Mouse (Mus musculus) heart, postnatal 10 days (tissue): ENCODE measurements around the gene Srf. TPM values are rescaled to one million over a fixed set of nuclear protein-coding genes. Genes with fewer than 3 reads are reported as not detected.
"Not testable (repeated sequence)": the region's sequence is repeated elsewhere in the genome, so short reads cannot be mapped to it uniquely, and the experiment has no call there.

Source experiments
- DNase-seq, 2 experiments: peaks; one replicate each; pipeline ENCODE4 v3.0.0; 2021
- intact Hi-C: fragments of 180-260 bp; cut with DNase I; formaldehyde crosslinking; loops from one replicate; pipeline ENCODE4 v1.15.1; 2025
- total RNA-seq, 2 experiments: library from RNA; stranded (reverse); gene quantifications; 2 replicates each; pipeline ENCODE4 v1.2.3; 2021

The Srf gene
- total RNA-seq, 2 experiments from 2014 or later: 129 to 134 TPM

DNA sequence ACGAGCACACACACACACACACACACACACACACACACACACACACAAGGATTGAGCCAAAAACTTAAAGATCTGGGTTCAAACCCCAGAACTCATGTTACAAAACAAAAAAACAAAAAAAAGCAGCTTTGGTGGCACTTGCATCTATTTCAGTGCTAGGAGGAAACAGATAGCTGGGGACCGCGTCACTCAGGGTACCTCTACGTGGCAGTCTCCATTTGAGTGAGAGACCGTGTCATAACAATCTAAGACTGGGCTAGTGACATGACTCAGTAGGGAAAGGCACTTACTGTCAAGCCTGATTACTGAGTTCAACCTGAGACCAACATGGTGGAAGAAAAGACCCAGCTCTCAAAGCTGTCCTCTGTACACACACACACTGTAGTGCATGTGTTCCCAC lies 2.2 kb upstream of the Srf start:
- intact Hi-C loops: loop anchor here (5.0 to 10.0 kb wide), 2 partner anchors 79 to 147 kb away; partner anchors contain the start of gene Ppp2r5d
- no peak for DNase-seq

DNA sequence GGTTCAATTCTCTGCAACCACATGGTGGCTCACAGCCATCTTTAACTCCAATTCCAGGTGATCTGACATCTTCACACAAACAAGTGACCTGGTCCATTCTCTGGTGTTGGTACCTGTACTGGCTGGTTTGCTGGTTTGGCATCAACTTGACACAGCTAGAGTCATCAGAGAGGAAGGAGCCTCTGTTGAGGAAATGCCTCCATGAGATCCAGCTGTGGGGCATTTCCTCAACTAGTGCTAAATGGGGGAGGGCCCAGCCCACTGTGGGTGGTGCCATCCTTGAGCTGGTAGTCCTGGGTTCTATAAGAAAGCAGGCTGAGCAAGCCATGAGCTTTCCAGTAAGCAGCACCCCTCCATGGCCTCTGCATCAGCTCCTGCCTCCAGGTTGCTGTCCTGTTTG lies 1.3 kb upstream of the Srf start:
- intact Hi-C loops: loop anchor here (5.0 to 10.0 kb wide), 2 partner anchors 80 to 147 kb away; partner anchors contain the start of gene Ppp2r5d
- not testable (repeated sequence) for DNase-seq

DNA sequence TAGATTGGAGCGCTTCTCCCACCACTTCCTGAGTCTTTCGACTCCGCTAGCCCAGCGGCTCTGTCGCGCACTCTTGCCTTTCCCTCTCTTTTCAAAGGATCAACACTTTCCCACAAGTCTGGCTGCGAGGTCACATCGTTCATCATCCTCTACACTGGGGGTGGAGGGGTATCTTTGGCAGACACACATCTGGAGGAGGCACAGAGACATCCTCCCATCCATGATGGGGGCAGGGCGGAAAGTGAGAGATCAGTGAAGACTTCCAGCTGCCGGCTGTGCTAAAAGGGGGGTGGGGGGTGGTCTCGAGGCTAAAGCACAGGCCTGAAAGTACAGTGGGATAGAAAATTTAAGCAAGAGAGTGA lies 590 bp upstream of the Srf start:
- intact Hi-C loops: loop anchor here (5.0 to 10.0 kb wide), 2 partner anchors 81 to 148 kb away; partner anchors contain the start of gene Ppp2r5d
- DNase-seq: no peak

DNA sequence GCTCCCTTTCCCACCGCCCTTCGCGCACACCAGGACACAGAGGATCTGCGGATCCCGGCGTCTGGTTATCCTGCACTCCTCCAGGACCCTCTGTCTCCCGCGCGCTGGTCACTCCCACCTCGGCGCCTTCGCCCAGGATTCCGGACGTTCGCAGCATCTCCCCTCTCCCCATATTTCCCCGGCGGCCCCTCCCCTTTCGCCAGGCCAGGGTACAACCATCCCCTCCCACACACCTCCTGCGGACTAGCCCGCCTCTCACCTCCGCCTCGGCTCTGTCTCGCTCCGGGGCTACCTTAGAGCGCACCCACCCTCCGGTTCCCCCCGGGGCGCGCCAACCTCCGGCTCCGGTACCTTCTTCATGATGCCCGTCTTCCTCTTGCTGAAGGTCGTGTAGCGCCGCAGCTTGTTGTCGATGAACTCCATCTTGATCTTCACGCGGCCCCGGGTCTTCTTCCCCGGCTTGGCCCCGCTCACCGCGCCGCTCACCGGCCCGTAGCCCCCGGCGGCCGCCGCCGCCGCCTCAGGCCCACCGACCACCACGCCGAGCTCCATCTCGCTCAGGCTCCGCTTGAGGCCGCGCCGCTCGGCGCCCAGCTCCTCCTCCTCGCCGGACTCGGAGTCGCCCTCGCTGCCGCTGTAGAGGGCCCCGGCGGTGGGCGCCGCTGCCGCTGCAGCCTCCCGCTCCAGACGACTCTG lies 850 bp downstream of the Srf start:
- intact Hi-C loops: loop anchor here (5.0 to 10.0 kb wide), 2 partner anchors 82 to 150 kb away; partner anchors contain the start of gene Ppp2r5d
- peak in 1 of 2 experiments; percentile 70 for DNase-seq

DNA sequence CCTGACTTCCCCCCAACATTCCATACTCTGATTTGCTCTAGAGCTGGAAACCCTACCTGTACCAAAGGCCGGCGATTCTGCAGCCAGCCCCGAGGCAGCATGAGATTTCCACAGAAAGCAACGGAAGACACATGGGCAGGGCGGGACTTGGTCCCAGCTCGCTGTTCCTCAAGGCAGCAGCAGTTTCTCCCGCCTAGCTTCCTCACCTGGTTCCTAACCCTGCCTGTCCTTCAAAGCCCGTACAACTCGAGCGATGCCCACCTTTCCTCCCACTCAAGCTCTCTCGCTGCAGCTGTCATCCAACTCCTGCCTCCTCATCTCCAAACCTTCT lies 1.4 kb downstream of the Srf start:
- intact Hi-C loops: loop anchor here (10.0 kb wide), 1 partner anchor 150 kb away; the partner anchor contains the start of gene Ppp2r5d
- peak; percentile 56 to 59 for DNase-seq

DNA sequence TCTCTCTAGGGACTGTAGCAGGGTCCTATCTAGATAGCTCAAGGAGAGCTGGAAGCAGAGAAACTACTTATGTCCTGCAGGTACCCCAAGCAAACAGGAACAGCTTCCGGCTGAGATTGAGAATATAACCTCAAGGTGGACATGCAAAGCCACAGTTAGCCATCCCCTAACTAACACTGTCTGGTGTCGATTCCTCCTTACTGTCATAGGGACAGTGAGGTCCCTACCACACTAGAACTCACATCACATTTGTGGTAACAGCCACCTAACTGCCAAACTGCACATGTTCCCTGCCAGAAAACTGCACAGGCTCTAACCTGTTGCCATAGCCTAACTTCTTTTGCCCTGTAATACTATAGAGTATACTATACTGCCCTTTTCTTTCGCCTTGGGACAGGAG lies 2.0 kb downstream of the Srf start:
- intact Hi-C loops: loop anchor here (10.0 kb wide), 1 partner anchor 151 kb away; the partner anchor contains the start of gene Ppp2r5d
- DNase-seq: peak in 1 of 2 experiments; percentile 45

DNA sequence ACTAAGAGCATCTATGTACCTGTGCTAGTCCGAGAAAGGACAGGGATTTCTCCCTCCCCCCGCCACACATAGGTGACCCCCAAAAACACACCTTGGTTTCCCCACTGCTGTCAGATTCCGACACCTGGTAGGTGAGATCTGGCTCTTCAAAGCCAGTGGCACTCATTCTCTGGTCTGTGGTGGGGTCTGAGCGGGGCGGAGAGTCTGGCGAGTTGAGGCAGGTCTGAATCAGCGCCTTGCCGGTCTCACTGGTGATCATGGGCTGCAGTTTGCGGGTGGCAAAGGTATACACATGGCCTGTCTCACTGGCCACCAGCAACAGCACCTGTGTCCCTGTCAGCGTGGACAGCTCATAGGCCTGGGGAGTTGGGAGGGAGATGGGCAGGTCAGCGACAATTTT lies 2.5 kb downstream of the Srf start:
- intact Hi-C loops: loop anchor here (10.0 kb wide), 1 partner anchor 151 kb away; the partner anchor contains the start of gene Ppp2r5d
- DNase-seq: peak in 1 of 2 experiments; percentile 47

DNA sequence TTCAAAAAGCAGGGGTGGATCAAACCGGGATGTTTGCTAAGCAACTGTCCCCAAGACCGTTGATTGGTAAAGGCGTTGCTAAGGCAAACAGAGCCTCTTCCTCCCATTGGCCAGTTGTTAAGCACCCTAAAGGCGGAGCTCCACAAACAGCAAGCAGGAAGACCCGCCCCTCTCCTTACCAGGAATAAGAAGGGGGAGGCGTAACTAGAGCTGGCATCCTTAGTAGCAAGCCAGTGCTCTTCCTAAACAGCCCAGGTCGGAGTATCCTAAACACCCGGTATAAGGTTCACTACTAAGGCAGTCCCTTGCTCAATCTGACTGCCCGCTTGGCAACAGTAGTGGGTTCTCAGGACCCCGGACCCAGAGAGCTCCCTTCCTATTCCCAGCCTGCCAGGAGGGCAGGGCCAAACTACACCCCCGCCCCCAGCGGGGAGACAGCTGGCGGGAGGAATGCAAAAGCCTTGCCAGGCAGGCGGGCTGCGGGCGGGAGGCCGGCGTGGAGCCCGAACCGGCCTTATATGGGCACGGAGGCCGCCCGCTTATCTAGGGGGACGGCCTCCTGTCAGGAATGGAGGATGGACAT lies 3.0 kb downstream of the Srf start:
- DNase-seq: peak; percentile 96
- intact Hi-C loops: loop anchor here (10.0 kb wide), 1 partner anchor 152 kb away; the partner anchor contains the start of gene Ppp2r5d

DNA sequence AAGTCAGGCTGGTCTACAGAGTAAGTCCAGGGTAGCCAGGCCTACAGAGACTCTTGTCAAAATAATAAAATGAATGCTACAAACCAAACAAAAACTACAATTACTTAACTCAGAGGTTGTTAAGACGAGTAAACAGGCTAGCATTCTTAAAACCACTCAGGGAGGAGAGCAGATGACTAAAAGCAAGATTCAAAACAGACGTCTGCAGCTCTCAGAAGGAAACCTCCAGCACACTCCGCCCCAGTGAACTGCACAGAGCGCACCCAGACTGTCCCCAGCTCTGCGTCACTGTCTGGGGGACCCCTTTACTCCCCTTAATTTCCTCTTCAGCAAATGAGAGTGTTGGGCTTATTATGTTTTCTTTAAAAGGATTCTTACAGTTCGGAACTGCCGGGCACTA lies 3.8 kb downstream of the Srf start:
- no peak for DNase-seq
- intact Hi-C loops: loop anchor here (10.0 kb wide), 1 partner anchor 153 kb away; the partner anchor contains the start of gene Ppp2r5d

DNA sequence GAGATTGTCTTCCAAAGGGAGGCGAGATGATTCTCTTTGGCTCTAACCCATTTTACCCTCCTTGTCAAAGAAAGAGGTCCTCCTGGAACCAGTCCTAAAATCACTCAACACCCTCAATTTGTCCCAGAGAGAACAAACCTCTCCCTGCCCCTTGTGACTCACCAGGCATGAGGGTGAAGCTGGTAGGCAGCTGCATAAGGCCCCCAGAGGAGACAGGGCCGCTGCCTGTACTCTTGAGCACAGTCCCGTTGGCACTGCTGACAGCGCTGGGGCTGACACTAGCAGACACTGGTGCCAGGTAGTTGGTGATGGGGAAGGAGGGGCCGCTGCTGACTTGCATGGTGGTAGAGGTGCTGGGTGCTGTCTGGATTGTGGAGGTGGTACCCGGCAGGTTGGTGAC lies 4.6 kb downstream of the Srf start:
- DNase-seq: peak; percentile 41 to 56

DNA sequence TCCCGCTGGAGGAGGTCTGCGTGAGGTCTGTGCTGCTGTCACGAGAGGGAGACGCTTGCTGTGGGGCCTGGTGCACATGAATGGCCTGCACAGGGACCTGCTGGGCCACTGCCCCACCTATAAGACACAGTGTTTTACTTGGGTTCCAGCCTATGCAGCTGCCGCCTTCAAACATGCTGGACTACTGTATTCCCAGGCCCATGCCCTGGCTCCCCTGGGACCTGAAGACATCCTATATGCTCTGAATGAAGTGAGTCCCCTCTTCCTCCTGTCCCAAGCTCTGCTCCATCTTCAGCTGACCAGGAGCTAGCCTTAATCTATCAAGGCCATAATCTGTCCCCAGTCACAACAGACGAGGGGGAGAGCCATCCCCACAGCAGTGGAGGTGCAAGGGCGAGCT lies 5.1 kb downstream of the Srf start:
- DNase-seq: no peak
- intact Hi-C loops: loop anchor here (2.0 to 10.0 kb wide), 2 partner anchors 22 to 154 kb away; partner anchors contain the start of gene Ppp2r5d

More for the DNA sequence above, 4.6 kb downstream of the Srf start:
- intact Hi-C loops: loop anchor here (2.0 to 10.0 kb wide), 2 partner anchors 23 to 153 kb away; partner anchors contain the start of gene Ppp2r5d

DNA sequence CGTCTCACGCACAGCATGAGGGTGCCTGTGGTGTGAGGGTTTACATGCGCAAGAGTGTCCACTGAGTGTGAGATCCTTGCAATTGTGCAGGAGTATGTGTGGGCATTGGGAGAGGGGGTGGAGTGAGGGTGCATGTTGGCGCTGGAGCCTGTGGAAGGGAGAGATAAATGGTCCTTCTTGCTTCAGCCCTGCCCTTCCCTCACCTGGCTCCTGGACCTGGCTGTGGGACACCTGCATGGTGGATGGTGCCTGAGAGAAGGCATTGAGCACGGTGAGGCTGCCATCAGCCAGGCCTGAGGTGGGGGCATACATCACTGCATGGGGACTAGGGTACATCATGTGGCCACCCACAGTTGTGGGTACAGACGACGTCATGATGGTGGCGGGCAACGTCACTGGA lies 6.3 kb downstream of the Srf start:
- no peak for DNase-seq
- intact Hi-C loops: loop anchor here (2.0 to 10.0 kb wide), 2 partner anchors 21 to 155 kb away; partner anchors contain the start of gene Ppp2r5d

DNA sequence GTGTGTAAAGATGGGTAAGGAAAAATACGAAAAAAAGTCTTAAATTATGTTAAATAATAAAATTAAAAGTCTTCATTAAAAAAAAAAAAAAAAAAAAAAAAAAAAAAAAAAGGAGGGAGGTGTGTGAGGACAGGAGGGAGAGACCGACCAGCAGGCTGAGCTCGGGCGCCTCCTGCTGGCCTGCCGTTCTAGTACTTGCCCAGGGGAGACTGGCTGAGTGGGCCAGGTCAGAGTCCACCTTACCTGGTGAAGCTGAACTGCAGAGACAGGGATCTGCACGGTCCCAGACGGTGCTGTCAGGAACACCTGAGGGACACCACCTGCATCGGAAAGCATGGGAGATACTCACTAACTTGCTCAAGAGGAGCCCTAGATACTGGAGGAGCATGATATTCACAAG lies 6.8 kb downstream of the Srf start:
- DNase-seq: peak in 1 of 2 experiments; percentile 62
- intact Hi-C loops: no loop called here

DNA sequence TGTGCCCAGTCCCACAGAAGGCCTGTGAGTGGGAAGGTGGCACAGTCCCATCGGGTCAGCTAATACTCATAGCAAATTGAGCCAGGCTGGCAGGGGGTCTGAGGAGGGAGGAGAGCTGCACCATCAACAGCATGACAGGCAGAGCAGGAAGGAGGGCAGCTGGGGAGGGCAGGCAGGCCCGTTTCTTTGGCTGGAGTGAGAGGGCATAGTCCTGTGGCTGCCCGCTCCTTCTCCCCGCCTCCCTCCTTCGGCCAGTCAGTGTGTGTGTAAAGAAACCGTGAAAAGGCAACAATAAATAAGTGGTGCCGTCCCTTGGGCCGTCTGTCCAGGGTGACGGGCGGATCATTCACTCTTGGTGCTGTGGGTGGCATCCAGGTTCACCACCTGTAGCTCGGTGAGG lies 7.2 kb downstream of the Srf start:
- intact Hi-C loops: no loop called here
- no peak for DNase-seq

DNA sequence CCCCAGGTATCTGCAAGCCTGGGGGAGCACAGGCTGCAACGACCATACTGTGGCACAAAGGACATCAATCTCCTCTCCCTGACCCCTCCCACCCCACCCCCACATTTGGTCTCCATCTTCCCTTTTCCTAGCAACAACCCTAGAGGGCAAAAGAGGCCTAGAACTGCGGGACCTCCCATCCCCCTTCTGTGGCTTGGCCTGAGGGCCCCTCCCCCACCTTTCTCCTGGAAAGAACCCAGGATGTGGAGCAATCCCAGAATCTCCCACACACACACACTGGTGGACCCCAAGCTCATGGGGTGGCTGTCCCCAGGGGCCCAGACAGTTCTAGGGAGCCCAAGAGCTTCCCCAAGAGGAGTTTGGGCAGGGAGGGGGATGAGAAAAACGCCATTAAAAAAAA lies 8.1 kb downstream of the Srf start:
- DNase-seq: no peak
- intact Hi-C loops: no loop called here

DNA sequence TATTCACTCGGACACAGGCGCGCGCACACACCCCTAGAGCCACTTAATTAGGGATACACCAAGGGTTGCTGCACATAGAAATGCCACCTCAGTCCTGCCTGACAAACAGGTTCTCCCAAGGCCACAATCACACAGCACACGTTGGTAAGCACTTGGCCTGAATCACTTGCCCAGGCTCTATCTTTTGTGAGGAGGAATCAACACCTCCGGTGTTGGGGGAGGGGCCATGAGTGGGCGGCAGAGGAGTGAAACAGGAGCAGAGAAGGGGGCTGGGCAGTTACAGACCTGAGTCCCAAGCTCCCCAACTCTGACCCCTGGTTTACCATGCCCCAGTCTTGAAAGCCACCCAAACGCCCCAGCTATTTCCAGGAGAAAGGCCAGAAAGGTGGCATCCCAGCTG lies 9.0 kb downstream of the Srf start:
- intact Hi-C loops: no loop called here
- DNase-seq: peak in 1 of 2 experiments; percentile 22

DNA sequence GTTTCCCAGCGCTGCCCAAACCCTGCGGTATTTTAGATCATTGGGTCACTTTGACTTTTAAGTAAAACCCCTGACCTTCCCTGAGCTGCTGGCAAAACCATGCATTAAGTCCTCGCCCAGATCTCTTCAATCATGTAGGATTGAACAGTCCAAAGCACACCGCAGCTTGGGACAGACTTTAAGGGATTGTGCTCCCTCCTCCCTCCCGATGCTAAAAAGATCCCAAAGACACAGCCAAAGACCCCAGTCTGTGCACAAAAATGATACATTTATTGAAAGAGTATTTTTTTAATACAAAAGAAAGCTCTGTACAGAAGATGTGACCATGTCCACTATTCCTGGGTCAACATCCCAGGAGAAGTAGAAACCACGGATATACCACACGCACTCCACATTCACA lies 9.4 kb downstream of the Srf start:
- intact Hi-C loops: no loop called here
- DNase-seq: no peak

DNA sequence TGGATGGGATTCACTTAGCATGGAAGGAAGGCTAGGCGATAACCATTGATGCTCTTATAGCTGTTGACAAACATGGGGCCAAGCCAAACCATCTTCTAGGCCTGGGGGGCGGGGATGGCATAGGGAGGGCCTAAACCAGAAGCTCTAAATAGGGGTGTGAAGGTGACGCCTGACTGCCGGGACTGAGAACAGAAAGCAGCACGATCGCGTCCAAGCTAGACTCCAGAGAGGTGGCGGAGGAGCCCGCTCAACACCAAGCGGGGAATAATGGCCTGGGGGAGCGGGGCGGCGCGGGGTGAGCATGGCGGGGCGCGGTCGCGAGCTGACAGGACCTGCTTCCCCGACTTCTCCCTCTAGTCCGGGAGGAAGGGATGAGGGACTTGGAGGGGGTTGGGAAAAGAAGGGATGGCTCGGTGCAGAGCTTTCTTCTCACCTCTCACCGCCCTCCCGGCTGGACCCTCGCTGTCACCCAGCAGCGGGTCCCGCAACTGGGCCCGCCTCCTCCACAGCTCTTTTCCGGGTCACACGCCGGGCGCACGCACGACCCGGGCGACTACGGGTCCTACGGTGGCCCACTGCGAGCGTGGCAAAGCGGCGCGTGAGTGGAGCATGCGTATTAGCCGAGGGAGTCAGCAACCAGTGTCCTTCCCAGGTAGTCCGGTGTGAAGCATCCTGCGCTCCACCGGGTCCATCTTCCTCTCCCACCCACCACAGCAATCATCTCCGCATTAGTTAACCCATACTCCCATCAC lies 10.0 kb downstream of the Srf start, which contains the start of gene Cul9:
TSS of gene Cul9 (minus strand) at position 576 of the 752 bp plus-strand sequence.
- DNase-seq: peak; percentile 80 to 87
- intact Hi-C loops: no loop called here

DNA sequence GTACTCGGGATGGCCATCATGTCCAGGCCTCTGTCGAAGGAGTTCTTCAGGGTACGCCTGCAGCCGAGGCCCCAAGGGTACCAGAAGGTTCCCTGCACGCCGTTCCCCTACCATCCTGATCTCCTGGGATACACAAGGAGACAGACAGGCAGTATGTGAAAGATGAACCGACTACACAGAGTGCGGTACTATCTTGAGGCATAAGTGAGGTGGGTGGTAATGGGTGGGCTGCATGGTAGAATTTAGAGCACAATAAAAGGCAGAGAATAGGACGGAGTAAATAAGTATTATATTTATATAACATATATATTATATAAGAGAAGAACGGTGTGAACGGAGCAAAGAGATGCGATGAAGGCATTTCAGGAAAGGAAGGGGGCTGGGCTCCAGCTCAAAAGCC lies 12.3 kb downstream of the Srf start:
- DNase-seq: no peak
- intact Hi-C loops: no loop called here

DNA sequence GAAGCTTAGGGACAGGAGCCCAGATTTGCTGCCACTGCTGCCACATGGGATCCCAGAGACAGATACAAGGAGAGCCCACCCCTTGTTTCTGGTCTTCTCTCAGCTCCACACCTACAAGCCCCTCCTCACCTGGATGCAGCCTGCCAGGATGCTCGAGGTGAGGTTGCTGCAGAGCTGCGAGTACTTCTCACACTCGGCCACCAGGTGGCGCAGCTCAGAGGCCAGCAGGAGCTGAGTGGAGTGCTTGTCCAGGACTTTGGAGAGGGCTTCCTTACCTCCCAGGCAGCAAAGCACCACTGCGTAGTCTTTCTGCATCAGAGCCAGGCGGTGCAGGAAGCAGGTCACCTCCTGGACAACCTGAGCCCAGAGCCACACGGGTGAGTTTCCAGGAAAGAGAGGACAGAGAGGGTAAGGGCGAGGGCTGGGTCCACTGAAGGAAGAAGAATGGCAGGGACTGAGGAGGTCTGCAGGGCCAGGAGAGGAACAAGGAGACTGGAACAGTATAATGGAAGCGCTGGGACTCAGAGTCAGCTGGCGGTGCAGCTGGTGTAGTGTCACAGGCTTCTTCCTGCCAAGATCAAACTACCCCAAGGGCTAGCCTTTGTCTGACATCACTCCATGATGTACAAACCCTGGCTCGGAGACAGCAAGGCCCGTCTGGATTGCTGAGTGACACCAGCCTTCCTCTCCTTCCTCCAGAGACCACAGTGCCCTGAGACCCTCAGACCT lies 30.2 kb downstream of the Srf start:
- intact Hi-C loops: loop anchor here (1.0 to 5.0 kb wide), 3 partner anchors 64 to 192 kb away; no protein-coding TSS in a partner anchor
- peak; percentile 82 to 88 for DNase-seq
